Mouse (Mus musculus) telencephalon, adult 2 months (tissue): ENCODE data around the gene Tigd4.
"Not testable (repeated sequence)": the region's sequence is repeated elsewhere in the genome, so short reads cannot be mapped to it uniquely, and the experiment has no call there.

ENCODE experiments used
- DNase-seq: peaks from one replicate; pipeline ENCODE4 v3.0.0-alpha.2; 2011; ENCODE audit warnings: low read depth, low spot score

Gene Tigd4

DNA sequence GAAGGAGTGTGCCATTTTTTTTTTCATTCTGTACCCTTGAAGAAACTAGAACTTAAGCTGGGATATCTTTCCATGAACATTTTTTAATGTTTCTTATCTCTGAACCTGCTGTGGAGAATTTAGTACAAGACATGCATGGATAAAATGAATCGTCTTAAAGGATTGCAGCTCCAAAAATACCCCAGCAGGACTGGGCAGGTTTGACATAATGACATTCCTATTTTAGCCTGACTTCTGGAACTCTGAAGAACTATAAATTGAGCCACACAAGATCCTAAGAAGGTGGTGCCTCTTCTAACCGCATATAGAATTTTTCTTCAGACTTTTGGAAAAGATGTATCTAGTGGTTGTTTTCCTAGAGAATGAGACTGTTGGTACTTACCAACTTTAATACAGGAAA lies at the start of gene Tigd4:
Tigd4 (plus strand) TSS at position 301 of the 400 bp plus-strand sequence.
- no peak for DNase-seq

GRCm38 (mm10) chr3:84547177-84547576 lies 46.2 kb upstream of the Tigd4 start:
- no peak for DNase-seq

DNA sequence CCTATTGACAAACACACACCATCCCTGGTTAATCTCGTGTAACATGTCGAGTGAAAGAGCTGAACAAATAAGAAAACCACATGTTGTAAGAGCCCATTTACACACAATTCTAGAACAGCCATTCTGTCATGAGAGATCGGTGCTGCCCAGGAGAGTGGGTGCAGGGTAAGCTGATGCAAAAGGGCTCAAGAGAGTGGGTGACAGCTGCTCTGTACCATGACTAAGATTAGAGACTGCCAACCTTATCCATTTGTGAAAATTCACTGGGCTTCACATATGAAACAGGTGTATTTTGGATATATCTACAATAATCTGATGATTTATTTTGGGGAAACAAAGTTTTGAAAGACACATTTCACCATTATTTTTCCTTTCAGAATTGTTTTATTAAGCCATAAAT lies 37.6 kb upstream of the Tigd4 start:
- no peak for DNase-seq

- DNase-seq = no peak
Measured at GRCm38 (mm10) chr3:84558301-84558700, 35.1 kb upstream of the Tigd4 start.

DNA sequence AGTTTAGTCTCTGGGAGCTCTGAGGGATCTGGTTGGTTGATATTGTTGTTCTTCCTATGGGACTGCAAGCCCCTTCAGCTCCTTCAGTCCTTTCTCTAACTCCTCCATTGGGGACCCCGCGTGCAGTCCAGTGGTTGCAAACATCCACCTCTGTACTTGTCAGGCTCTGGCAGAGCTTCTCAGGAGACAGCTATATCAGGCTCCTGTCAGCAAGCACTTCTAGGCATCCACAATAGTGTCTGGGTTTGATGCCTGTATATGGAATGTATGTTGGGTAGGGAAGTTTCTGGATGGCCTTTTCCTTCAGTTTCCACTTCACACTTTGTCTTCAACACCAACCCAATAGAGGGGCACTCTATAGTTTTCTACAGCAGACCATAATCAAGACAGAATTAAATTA lies 30.5 kb upstream of the Tigd4 start:
- not testable (repeated sequence) for DNase-seq

GRCm38 (mm10) chr3:84563415-84563814 lies 30.0 kb upstream of the Tigd4 start:
- no peak for DNase-seq

DNA sequence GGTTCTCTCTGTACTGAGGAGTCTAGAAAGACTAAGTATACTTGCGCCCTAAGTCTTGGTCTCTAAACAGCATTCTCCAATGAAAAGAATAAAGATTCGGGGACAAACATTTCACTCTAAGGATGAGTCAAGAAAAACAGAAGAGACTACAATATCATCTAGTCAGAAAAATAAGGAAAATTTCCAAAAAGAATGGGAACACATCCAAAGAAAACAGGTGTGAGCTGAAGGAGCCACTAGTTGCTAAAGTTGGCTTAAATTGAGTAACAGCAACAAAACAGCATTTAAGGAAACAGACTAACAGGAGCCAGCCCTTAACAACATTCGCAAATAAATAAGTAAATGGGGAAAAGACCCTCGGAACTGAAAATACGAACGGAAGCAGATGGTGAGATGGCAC lies 24.8 kb upstream of the Tigd4 start:
- DNase-seq = no peak

GRCm38 (mm10) chr3:84569587-84569986 lies 23.8 kb upstream of the Tigd4 start:
- no peak for DNase-seq

- DNase-seq = no peak
Measured at GRCm38 (mm10) chr3:84570501-84570900, 22.9 kb upstream of the Tigd4 start.

DNA sequence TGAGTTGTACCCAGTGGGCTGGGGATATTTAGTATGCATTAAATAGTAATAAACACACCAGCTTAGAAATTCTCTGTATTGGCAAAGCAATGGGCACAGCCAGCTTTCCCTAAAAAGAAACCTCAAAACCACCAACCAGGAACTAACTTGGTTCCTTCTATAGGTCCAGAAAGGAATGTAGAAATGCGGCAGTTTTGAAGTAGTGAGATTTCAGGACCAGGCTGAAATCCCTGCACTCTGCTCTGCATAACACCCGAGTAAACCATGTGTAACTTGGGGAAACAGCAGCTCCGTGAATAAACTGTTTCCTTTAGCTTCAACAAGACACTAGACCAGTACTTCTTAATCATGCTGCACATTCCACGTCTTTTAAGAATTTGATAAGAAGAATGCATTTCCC lies 12.7 kb upstream of the Tigd4 start:
- no peak for DNase-seq

GRCm38 (mm10) chr3:84581696-84582022 lies 11.7 kb upstream of the Tigd4 start:
- no peak for DNase-seq

DNA sequence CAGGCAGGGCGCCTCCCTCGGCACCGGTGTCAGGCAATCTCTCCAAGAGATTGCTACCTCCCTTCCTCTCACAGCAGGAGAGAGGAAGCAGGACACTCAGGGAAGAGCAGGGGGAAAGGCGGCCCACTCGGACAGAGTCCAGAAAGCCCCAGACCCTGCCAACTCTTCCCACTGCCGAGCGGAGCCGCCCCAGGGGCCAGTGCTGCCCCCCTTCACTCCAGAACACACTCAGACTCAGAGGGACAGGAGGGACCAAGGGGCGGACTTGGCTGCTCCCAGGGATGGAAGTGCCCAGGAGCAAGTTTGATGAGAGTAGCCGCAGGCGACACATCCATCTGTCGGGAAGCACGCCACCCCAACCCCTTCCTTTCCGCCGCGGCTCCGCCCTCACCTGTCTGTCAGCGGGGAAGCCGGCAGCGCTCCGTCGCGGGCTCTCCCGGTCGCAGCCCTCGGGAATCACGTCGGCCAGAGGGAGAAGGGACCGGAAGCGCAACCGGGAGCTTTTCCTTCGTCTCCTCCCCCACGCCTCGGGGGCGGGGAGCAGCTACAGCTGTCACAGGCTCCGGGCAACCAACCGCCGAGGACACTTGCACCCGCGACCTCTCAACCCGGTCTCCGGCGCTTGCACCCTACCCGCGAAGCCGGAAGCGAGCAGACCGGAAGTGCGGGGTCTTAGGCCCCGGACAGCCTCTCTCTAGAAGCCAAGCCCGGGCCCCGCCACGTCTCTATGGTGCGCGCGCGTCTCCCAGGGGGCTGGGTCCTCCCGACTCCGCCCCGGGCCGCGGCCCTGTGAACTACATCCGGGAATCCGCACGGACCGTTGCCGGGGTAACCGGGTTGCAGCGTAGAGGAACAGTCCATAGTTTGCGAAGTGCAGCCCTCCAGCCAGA lies 11.1 kb upstream of the Tigd4 start, which contains the start of gene Arfip1:
Arfip1 (minus strand) TSS at position 603 of the 890 bp plus-strand sequence.
- DNase-seq = peak; percentile 88

- DNase-seq = no peak
Measured at GRCm38 (mm10) chr3:84582913-84583276, 10.5 kb upstream of the Tigd4 start.

GRCm38 (mm10) chr3:84586736-84587135 lies 6.6 kb upstream of the Tigd4 start:
- no peak for DNase-seq

GRCm38 (mm10) chr3:84594894-84595676 lies 1.7 kb downstream of the Tigd4 start:
- peak; percentile 80 for DNase-seq

DNA sequence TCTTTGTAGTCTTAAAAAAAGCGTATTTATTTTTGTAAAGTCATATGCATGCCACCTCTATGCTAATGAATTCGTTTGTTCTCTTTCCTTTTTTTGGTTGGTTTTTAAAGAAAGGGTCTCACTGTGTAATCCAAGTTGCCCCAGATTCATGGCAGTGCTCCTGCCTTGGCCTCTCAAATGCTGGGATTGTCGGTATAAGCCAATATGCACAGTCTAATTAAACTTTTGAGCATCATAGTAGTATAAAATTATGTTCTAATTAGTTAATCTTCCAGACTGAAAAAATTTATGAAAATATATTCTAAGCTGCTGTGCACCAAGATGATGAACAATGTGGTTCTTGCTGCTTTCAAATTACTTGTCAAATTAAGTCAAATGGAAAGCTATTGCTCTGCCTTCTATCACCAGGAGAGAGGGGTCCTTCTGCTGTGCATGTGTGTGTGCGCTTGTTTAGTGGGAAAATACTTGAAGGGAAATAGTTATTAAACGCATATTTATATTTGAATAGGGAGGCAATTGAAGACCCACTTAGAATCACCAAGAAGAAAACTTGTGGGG lies 2.4 kb downstream of the Tigd4 start:
- DNase-seq = no peak

DNA sequence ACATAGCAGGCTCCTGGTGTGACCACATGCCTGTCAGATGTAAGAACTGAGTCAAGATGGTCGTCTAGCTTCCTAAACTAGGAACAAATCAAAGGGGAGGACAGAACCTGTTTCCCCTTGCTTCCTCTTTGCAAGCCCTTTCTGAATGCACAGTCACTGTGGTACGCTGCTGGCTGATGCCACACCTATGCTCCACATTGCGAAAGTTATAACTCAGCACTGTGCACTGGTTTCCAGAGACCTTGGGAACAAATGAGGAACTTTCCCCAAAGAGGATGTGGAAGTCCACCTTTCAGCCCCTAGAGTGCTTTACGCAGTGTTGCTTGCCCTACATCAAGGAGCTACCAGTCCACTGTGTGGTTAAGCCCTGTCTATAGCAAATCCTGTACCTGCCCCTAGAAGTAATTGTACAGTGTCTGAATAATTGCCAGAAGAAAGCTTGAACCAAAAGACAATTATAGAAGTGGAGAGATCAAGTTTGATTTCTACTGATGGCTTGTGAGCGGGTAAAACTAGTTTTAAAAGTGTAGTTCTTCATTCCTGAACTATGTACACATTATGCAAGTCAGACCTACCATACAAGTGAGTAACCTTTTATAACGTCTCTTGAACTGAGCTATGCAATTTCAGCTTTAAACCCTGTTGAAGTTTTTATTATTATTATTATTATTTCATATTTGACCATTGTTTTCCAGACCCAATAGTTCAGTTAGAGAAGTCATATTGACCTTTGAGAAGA lies 4.8 kb downstream of the Tigd4 start:
- DNase-seq = no peak

GRCm38 (mm10) chr3:84598756-84599155 lies 5.4 kb downstream of the Tigd4 start:
- DNase-seq = no peak

GRCm38 (mm10) chr3:84601870-84602495 lies 8.6 kb downstream of the Tigd4 start:
- DNase-seq = no peak

GRCm38 (mm10) chr3:84602759-84603158 lies 9.4 kb downstream of the Tigd4 start:
- no peak for DNase-seq

DNA sequence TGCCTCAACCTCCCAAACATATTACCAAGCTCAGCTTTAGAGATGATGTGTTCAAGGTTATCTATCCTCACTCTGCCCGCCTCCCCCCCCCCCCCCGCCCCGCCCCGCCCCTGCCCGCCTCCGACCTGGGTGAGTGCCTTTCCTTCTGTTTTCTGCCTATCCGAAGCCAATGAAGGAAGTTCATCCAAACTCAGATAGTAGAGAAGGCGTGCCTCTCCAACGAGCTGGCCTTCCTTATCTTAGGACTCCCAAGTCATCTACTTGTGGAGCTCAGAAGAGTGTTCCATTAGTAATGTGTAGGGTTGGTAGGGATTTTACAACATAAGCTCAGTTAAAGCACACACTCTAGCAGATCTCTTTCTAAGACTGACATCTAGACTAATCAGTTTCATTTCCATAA lies 9.8 kb downstream of the Tigd4 start:
- no peak for DNase-seq
